In the genomic region with DNA sequence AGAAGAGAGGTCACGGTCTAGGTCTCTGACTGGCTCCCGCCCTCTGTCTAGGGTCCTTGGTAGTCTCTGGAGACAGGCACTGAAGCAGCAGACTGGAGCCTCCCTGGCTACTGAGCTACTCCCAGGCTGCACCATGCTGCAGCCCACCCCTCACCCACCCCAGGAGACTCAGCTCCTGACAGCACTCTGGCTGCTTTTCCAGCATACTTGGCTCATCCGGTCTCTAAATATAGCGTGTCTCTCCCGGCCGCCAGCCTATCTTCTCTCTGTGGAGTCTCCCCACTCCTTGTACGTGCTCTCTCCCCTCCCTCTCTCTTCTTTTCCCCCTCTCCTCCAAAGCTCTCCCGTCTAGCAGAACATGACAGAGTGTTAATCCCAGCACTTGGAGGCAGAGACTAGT, we compare ENCODE assay signal across 9 mouse cellular contexts. TPM values are rescaled to one million over a fixed set of nuclear protein-coding genes. Genes with fewer than 3 reads are reported as not detected.
DNase-seq lines count a peak whose midpoint lies in the region; ATAC-seq lines count a peak whose summit lies in the region.
"Had no signal": no experiment of that assay in that cellular context is flagged by ENCODE, and none has a peak within 500 bp of the region (broad histone marks: within the 10 kb centered on the region; RNA-seq: fewer than 3 reads in every experiment).

No protein-coding gene starts in this region.

- no peak overlapping the region for H3K9ac ChIP-seq in neural tube, embryonic 13.5 days
- no peak overlapping the region for H3K9ac ChIP-seq in limb, embryonic 15.5 days

- no peak for ATAC-seq in neural tube, embryonic 13.5 days (ENCODE audit: low read depth)
- ATAC-seq in limb, embryonic 15.5 days (ENCODE audit: insufficient number of reproducible peaks, low FRiP score, low TSS enrichment, low read depth): no peak

- peak; percentile 98 for DNase-seq in heart, adult 11 months
- DNase-seq in heart, postnatal 25 days (ENCODE audit: low spot score): no peak
- no peak for DNase-seq in neural tube, embryonic 10.5 days (ENCODE audit: extremely low spot score, low spot score)
- no peak for DNase-seq in spleen, adult 18-20 months
- no peak for DNase-seq in retina, postnatal 1 day
- no peak for DNase-seq in gastrocnemius, postnatal 36 days

- intact Hi-C loops in heart, postnatal 25 days (cut with DNase I): no loop called here
- intact Hi-C loops in gastrocnemius, postnatal 36 days (cut with DNase I): no loop called here

- H3K4me3 ChIP-seq in neural tube, embryonic 13.5 days: no peak overlapping the region
- H3K4me3 ChIP-seq in limb, embryonic 15.5 days: no peak overlapping the region

- H3K36me3 ChIP-seq in neural tube, embryonic 13.5 days: no peaks in the 10 kb centered on the region
- H3K36me3 ChIP-seq in limb, embryonic 15.5 days: no peaks in the 10 kb centered on the region

- H3K4me2 ChIP-seq in neural tube, embryonic 13.5 days: no peak overlapping the region
- no peak overlapping the region for H3K4me2 ChIP-seq in limb, embryonic 15.5 days

- H3K27me3 ChIP-seq in neural tube, embryonic 13.5 days: peaks cover 24% of the 10 kb centered on the region
- H3K27me3 ChIP-seq in limb, embryonic 15.5 days: peaks cover 4% of the 10 kb centered on the region

- peaks cover 37% of the 10 kb centered on the region for H3K4me1 ChIP-seq in neural tube, embryonic 13.5 days (replicated peaks)
- H3K4me1 ChIP-seq in limb, embryonic 15.5 days: peaks cover 17% of the 10 kb centered on the region

- no peaks in the 10 kb centered on the region for H3K9me3 ChIP-seq in neural tube, embryonic 13.5 days
- H3K9me3 ChIP-seq in limb, embryonic 15.5 days: no peaks in the 10 kb centered on the region

- WGBS in neural tube, embryonic 13.5 days: 60% methylated on average over 8 of the region's 8 CpGs
- 57% methylated on average over 8 of the region's 8 CpGs for WGBS in limb, embryonic 15.5 days

- H3K27ac ChIP-seq in neural tube, embryonic 13.5 days (replicated peaks): peak overlapping the region; percentile 23; the same call in 1 of the 2 replicates
- H3K27ac ChIP-seq in limb, embryonic 15.5 days: 0 out of 2 replicates have a peak overlapping the region, but pooled peaks have one; percentile 18

RNA-seq across cellular contexts. Expression of gene Gipr, which starts 4.2 kb away (rescaled TPM):
- total RNA-seq in heart, postnatal 25 days (2021): under 1 TPM; 0.21 to 0.22 TPM
- 1.3 and 1.4 TPM in 2 replicates for polyA plus RNA-seq in neural tube, embryonic 13.5 days (2015; fragmentation: Nextera tagmentation; extraction: Ambion mirVana)
- polyA plus RNA-seq in limb, embryonic 15.5 days (2015; fragmentation: Nextera tagmentation; extraction: Ambion mirVana): 1.0 and 1.2 TPM in 2 replicates
- total RNA-seq in gastrocnemius, postnatal 36 days (2021): not detected
- total RNA-seq: hematopoietic stem cell, adult 5-6 weeks had no signal

RNA-seq across cellular contexts. Expression of gene Eml2, which starts 6.1 kb away (rescaled TPM):
- total RNA-seq in heart, postnatal 25 days (2021): 10 to 100 TPM; 37.1 to 37.8 TPM
- polyA plus RNA-seq in neural tube, embryonic 13.5 days (2015; fragmentation: Nextera tagmentation; extraction: Ambion mirVana): 6.8 and 8.1 TPM in 2 replicates
- 8.7 and 12.8 TPM in 2 replicates for polyA plus RNA-seq in limb, embryonic 15.5 days (2015; fragmentation: Nextera tagmentation; extraction: Ambion mirVana)
- total RNA-seq in gastrocnemius, postnatal 36 days (2021): 1 to 10 TPM; 9.6 to 10.0 TPM

RNA-seq across cellular contexts. Expression of gene Snrpd2, which starts 20.6 kb away (rescaled TPM):
- 10 to 100 TPM; 67.8 to 71.0 TPM for total RNA-seq in heart, postnatal 25 days (2021)
- polyA plus RNA-seq in neural tube, embryonic 13.5 days (2015; fragmentation: Nextera tagmentation; extraction: Ambion mirVana): 108 and 118 TPM in 2 replicates
- 124 and 130 TPM in 2 replicates for polyA plus RNA-seq in limb, embryonic 15.5 days (2015; fragmentation: Nextera tagmentation; extraction: Ambion mirVana)
- 10 to 100 TPM; 47.3 to 49.9 TPM for total RNA-seq in gastrocnemius, postnatal 36 days (2021)

RNA-seq across cellular contexts. Expression of gene Qpctl, which starts 21.1 kb away (rescaled TPM):
- total RNA-seq in heart, postnatal 25 days (2021): 1 to 10 TPM; 4.6 to 5.1 TPM
- polyA plus RNA-seq in neural tube, embryonic 13.5 days (2015; fragmentation: Nextera tagmentation; extraction: Ambion mirVana): 21.7 and 22.2 TPM in 2 replicates
- 13.7 and 13.8 TPM in 2 replicates for polyA plus RNA-seq in limb, embryonic 15.5 days (2015; fragmentation: Nextera tagmentation; extraction: Ambion mirVana)
- 1 to 10 TPM; 1.5 to 2.0 TPM for total RNA-seq in gastrocnemius, postnatal 36 days (2021)

RNA-seq across cellular contexts. Expression of gene Gpr4, which starts 42.2 kb away (rescaled TPM):
- 1 to 10 TPM; 8.6 to 9.4 TPM for total RNA-seq in heart, postnatal 25 days (2021)
- polyA plus RNA-seq in neural tube, embryonic 13.5 days (2015; fragmentation: Nextera tagmentation; extraction: Ambion mirVana): 2.0 and 2.6 TPM in 2 replicates
- 2.4 and 3.0 TPM in 2 replicates for polyA plus RNA-seq in limb, embryonic 15.5 days (2015; fragmentation: Nextera tagmentation; extraction: Ambion mirVana)
- 1 to 10 TPM; 2.2 to 2.6 TPM for total RNA-seq in gastrocnemius, postnatal 36 days (2021)
